Mouse (Mus musculus): Measurements from ENCODE around the gene Ugt1a6a.

Ugt1a6a gene

GRCm38 (mm10) chr1:88250023-88250422 is 115.4 kb downstream of the Ugt1a6a start:
- DNase-seq (ENCODE audit: low spot score), result no peak

- DNase-seq (ENCODE audit: low spot score), result no peak
Measured at GRCm38 (mm10) chr1:88253106-88253505, 118.5 kb downstream of the Ugt1a6a start.

GRCm38 (mm10) chr1:88253540-88253939 is 118.9 kb downstream of the Ugt1a6a start:
- DNase-seq (ENCODE audit: low spot score), result no peak

GRCm38 (mm10) chr1:88254793-88255465 is 120.3 kb downstream of the Ugt1a6a start:
- no peak for DNase-seq (ENCODE audit: low spot score)

GRCm38 (mm10) chr1:88255466-88255857 is 120.9 kb downstream of the Ugt1a6a start:
- no peak for DNase-seq (ENCODE audit: low spot score)

- no peak for DNase-seq (ENCODE audit: low spot score)
Measured at GRCm38 (mm10) chr1:88255989-88256754, 121.6 kb downstream of the Ugt1a6a start.

GRCm38 (mm10) chr1:88256886-88257663 is 122.5 kb downstream of the Ugt1a6a start:
- DNase-seq (ENCODE audit: low spot score), result no peak

- no peak for DNase-seq (ENCODE audit: low spot score)
Measured at GRCm38 (mm10) chr1:88257681-88258080, 123.1 kb downstream of the Ugt1a6a start.

GRCm38 (mm10) chr1:88258361-88258760 is 123.8 kb downstream of the Ugt1a6a start:
- DNase-seq (ENCODE audit: low spot score), result peak; percentile 22

GRCm38 (mm10) chr1:88258881-88259642 is 124.5 kb downstream of the Ugt1a6a start:
- peak; percentile 86 for DNase-seq (ENCODE audit: low spot score)

- no peak for DNase-seq (ENCODE audit: low spot score)
Measured at GRCm38 (mm10) chr1:88259643-88260024, 125.0 kb downstream of the Ugt1a6a start.

- peak; percentile 76 for DNase-seq (ENCODE audit: low spot score)
Measured at GRCm38 (mm10) chr1:88260114-88260513, 125.5 kb downstream of the Ugt1a6a start.

- DNase-seq (ENCODE audit: low spot score), result peak; percentile 37
Measured at GRCm38 (mm10) chr1:88260604-88261377, 126.2 kb downstream of the Ugt1a6a start.

- peak; percentile 53 for DNase-seq (ENCODE audit: low spot score)
Measured at GRCm38 (mm10) chr1:88261706-88262105, 127.1 kb downstream of the Ugt1a6a start.

GRCm38 (mm10) chr1:88262255-88262654 is 127.6 kb downstream of the Ugt1a6a start:
- DNase-seq (ENCODE audit: low spot score), result peak; percentile 85

- DNase-seq (ENCODE audit: low spot score), result peak; percentile 52
Measured at GRCm38 (mm10) chr1:88262961-88263360, 128.4 kb downstream of the Ugt1a6a start.

- peak; percentile 50 for DNase-seq (ENCODE audit: low spot score)
Measured at GRCm38 (mm10) chr1:88263778-88264177, 129.2 kb downstream of the Ugt1a6a start.

- peak; percentile 65 for DNase-seq (ENCODE audit: low spot score)
Measured at GRCm38 (mm10) chr1:88264237-88264868, 129.7 kb downstream of the Ugt1a6a start.

GRCm38 (mm10) chr1:88264869-88265240 is 130.2 kb downstream of the Ugt1a6a start:
- peak; percentile 78 for DNase-seq (ENCODE audit: low spot score)

- DNase-seq (ENCODE audit: low spot score), result no peak
Measured at GRCm38 (mm10) chr1:88266123-88266522, 131.5 kb downstream of the Ugt1a6a start.

- peak; percentile 4 for DNase-seq (ENCODE audit: low spot score)
Measured at GRCm38 (mm10) chr1:88267489-88267888, 132.9 kb downstream of the Ugt1a6a start.

Data from ovary, postnatal 36 days (tissue).